Mouse (Mus musculus) midbrain, embryonic 16.5 days (tissue): ENCODE data around the gene Procr. TPM values are rescaled to one million over a fixed set of nuclear protein-coding genes. Genes with fewer than 3 reads are reported as not detected.

Experiments
- polyA plus RNA-seq: library from polyadenylated mRNA; unstranded; fragments of >200 nt; fragmentation: Nextera tagmentation; extraction: Ambion mirVana; gene quantifications from 2 replicates; pipeline ENCODE4 v1.2.1, GENCODE M21; 2015

Gene Procr
- polyA plus RNA-seq, 1 experiment from 2014 or later = 2.8 TPM

Other genes starting within 250 kb of the Procr start
- 23.9 TPM in 2 replicates for gene Acss2, start 233.2 kb upstream of the Procr start, polyA plus RNA-seq
- gene Ggt7, start 232.9 kb upstream of the Procr start, polyA plus RNA-seq = 78.9 and 83.3 TPM in 2 replicates
- gene Gss, start 158.3 kb upstream of the Procr start, polyA plus RNA-seq = 13.6 and 15.1 TPM in 2 replicates
- gene Myh7b, start 139.9 kb upstream of the Procr start, polyA plus RNA-seq = 0.80 and 1.0 TPM in 2 replicates
- 152 and 157 TPM in 2 replicates for gene Trpc4ap, start 58.7 kb upstream of the Procr start, polyA plus RNA-seq
- 46.3 and 49.6 TPM in 2 replicates for gene Edem2, start 21.6 kb upstream of the Procr start, polyA plus RNA-seq
- gene Gm17581, start 15.3 kb upstream of the Procr start, polyA plus RNA-seq = not detected in 2 replicates
- 16.4 and 16.7 TPM in 2 replicates for gene Mmp24, start 24.2 kb downstream of the Procr start, polyA plus RNA-seq
- 38.9 and 44.0 TPM in 2 replicates for gene BC029722, start 68.3 kb downstream of the Procr start, polyA plus RNA-seq
- gene Eif6, start 75.8 kb downstream of the Procr start, polyA plus RNA-seq = 134 and 136 TPM in 2 replicates
- 0.49 and 0.51 TPM in 2 replicates for gene Fam83c, start 83.7 kb downstream of the Procr start, polyA plus RNA-seq
- gene Uqcc1, start 179.2 kb downstream of the Procr start, polyA plus RNA-seq = 63.3 and 66.8 TPM in 2 replicates
- not detected in 2 replicates for gene Gm15557, start 189.6 kb downstream of the Procr start, polyA plus RNA-seq
- 0.95 and 1.8 TPM in 2 replicates for gene Gdf5, start 194.2 kb downstream of the Procr start, polyA plus RNA-seq
- gene Cep250, start 205.3 kb downstream of the Procr start, polyA plus RNA-seq = 13.3 and 13.7 TPM in 2 replicates